17 mouse cellular contexts compared by ENCODE assay signal in genomic region chr14:13349170-13349865, GRCm38 (mm10).
DNase-seq lines count a peak whose midpoint lies in the region; ATAC-seq and TF ChIP-seq lines count a peak whose summit lies in the region.
"Had no signal": no experiment of that assay in that cellular context is flagged by ENCODE, and none has a peak within 500 bp of the region (broad histone marks: within the 10 kb centered on the region; RNA-seq: fewer than 3 reads in every experiment).

No protein-coding gene starts in this region.

- WGBS in forebrain, embryonic 15.5 days: 47% methylated on average over 4 of the region's 4 CpGs
- whole genome bisulfite sequencing in forebrain, embryonic 10.5 days: 58% methylated on average over 4 of the region's 4 CpGs
- 51% methylated on average over 4 of the region's 4 CpGs for WGBS in liver, postnatal 0 days (ENCODE audit: insufficient replicate concordance)

- H3K9ac ChIP-seq in forebrain, embryonic 15.5 days (replicated peaks): no peak overlapping the region
- no peak overlapping the region for H3K9ac ChIP-seq in liver, postnatal 0 days (replicated peaks)
- H3K9ac ChIP-seq: limb, embryonic 13.5 days; lung, embryonic 14.5 days; midbrain, embryonic 13.5 days had no signal

- H3K4me1 ChIP-seq in forebrain, embryonic 15.5 days: no peaks in the 10 kb centered on the region
- H3K4me1 ChIP-seq in forebrain, embryonic 10.5 days: no peaks in the 10 kb centered on the region
- no peaks in the 10 kb centered on the region for H3K4me1 ChIP-seq in liver, postnatal 0 days (ENCODE audit: insufficient read depth)
- H3K4me1 ChIP-seq: hindbrain, embryonic 10.5 days; midbrain, embryonic 13.5 days had no signal

- no peak for TF ChIP-seq CTCF in brain, embryonic 14.5 days (IDR thresholded peaks at IDR 0.05; ENCODE audit: borderline replicate concordance, extremely low read depth, insufficient read depth, insufficient read length)
- no peak for TF ChIP-seq CTCF in liver, postnatal 0 days (IDR thresholded peaks at IDR 0.05; ENCODE audit: low read depth)

- ATAC-seq in forebrain, embryonic 15.5 days (replicated peaks): peak; percentile 45; the same call in 1 of the 2 replicates
- no peak for ATAC-seq in liver, postnatal 0 days
- ATAC-seq: intestine, postnatal 0 days; midbrain, embryonic 13.5 days had no signal

- TF ChIP-seq POLR2A in brain, embryonic 14.5 days (IDR thresholded peaks at IDR 0.05; ENCODE audit: borderline replicate concordance, extremely low read depth, insufficient read depth, insufficient read length, poor library complexity, severe bottlenecking): no peak

- no peak overlapping the region for H3K4me2 ChIP-seq in forebrain, embryonic 15.5 days (replicated peaks)
- H3K4me2 ChIP-seq in liver, postnatal 0 days (ENCODE audit: low read depth, low read length): no peak overlapping the region
- H3K4me2 ChIP-seq: heart, embryonic 11.5 days; limb, embryonic 13.5 days; lung, embryonic 14.5 days; midbrain, embryonic 13.5 days had no signal

- no peak for DNase-seq in forebrain, embryonic 10.5 days (ENCODE audit: extremely low spot score, low spot score)
- peak; percentile 30 for DNase-seq in 416B (ENCODE audit: low read depth)
- DNase-seq in brain, embryonic 14.5 days (ENCODE audit: low read depth): peak; percentile 53
- DNase-seq in forelimb bud, embryonic 11.5 days (ENCODE audit: low read depth, low spot score): peak; percentile 27
- DNase-seq in liver, postnatal 0 days: no peak
- no peak for DNase-seq in cerebellum, adult 9-11 months
- DNase-seq in cerebellum, adult 9-10 months: no peak
- DNase-seq: cerebellum, postnatal 25 days; gastrocnemius, postnatal 14 days; kidney, postnatal 14 days; lung, embryonic 14.5 days had no signal

- no peaks in the 10 kb centered on the region for H3K27me3 ChIP-seq in forebrain, embryonic 15.5 days
- no peaks in the 10 kb centered on the region for H3K27me3 ChIP-seq in forebrain, embryonic 10.5 days (ENCODE audit: poor library complexity, severe bottlenecking)
- no peaks in the 10 kb centered on the region for H3K27me3 ChIP-seq in liver, postnatal 0 days (ENCODE audit: insufficient read depth, low read length)
- H3K27me3 ChIP-seq: limb, embryonic 13.5 days; midbrain, embryonic 13.5 days had no signal

- no peak overlapping the region for H3K27ac ChIP-seq in forebrain, embryonic 15.5 days (replicated peaks)
- H3K27ac ChIP-seq in forebrain, embryonic 10.5 days: no peak overlapping the region
- H3K27ac ChIP-seq in liver, postnatal 0 days (ENCODE audit: low read depth): no peak overlapping the region
- H3K27ac ChIP-seq: hindbrain, embryonic 10.5 days; limb, embryonic 13.5 days; midbrain, embryonic 13.5 days had no signal

- no peaks in the 10 kb centered on the region for H3K9me3 ChIP-seq in forebrain, embryonic 15.5 days
- no peaks in the 10 kb centered on the region for H3K9me3 ChIP-seq in forebrain, embryonic 10.5 days
- no peaks in the 10 kb centered on the region for H3K9me3 ChIP-seq in liver, postnatal 0 days (ENCODE audit: low read length)
- H3K9me3 ChIP-seq: hindbrain, embryonic 10.5 days; limb, embryonic 13.5 days; midbrain, embryonic 13.5 days had no signal

- H3K36me3 ChIP-seq in forebrain, embryonic 15.5 days: no peaks in the 10 kb centered on the region
- H3K36me3 ChIP-seq in forebrain, embryonic 10.5 days (replicated peaks): no peaks in the 10 kb centered on the region
- no peaks in the 10 kb centered on the region for H3K36me3 ChIP-seq in liver, postnatal 0 days (replicated peaks; ENCODE audit: insufficient read depth, low read length)
- H3K36me3 ChIP-seq: hindbrain, embryonic 10.5 days; limb, embryonic 13.5 days; midbrain, embryonic 13.5 days had no signal

- H3K4me3 ChIP-seq in forebrain, embryonic 15.5 days: no peak overlapping the region
- H3K4me3 ChIP-seq in forebrain, embryonic 10.5 days: no peak overlapping the region
- H3K4me3 ChIP-seq in liver, postnatal 0 days (ENCODE audit: low read depth, low read length): no peak overlapping the region
- H3K4me3 ChIP-seq: hindbrain, embryonic 10.5 days; limb, embryonic 13.5 days; midbrain, embryonic 13.5 days had no signal

- no peak for TF ChIP-seq EP300 in liver, postnatal 0 days (IDR thresholded peaks at IDR 0.05; ENCODE audit: low read depth)

Comparison
In these comparisons a context has a peak if more than half of its experiments do, and no peak if none do; other contexts are left out.
1. DNase-seq: peak in 416B (single experiment), brain, embryonic 14.5 days (single experiment) and forelimb bud, embryonic 11.5 days (single experiment); none in forebrain, embryonic 10.5 days (single experiment), liver, postnatal 0 days (single experiment), cerebellum, adult 9-11 months (single experiment) and cerebellum, adult 9-10 months (single experiment).